Mouse (Mus musculus) CD8-positive naive resting alpha-beta T cell, adult 2 months (primary cell): ENCODE measurements around the gene Eef2.
"Not testable (repeated sequence)": the region's sequence is repeated elsewhere in the genome, so short reads cannot be mapped to it uniquely, and the experiment has no call there.

Experiments
- DNase-seq, 2 experiments: peaks; one replicate each; pipeline ENCODE4 v3.0.0; 2022; ENCODE audit warnings: low read depth in 2 of 2, low spot score in 2 of 2

Gene Eef2

GRCm38 (mm10) chr10:81198990-81199389 lies 22.6 kb downstream of the Eef2 start:
- DNase-seq = no peak

GRCm38 (mm10) chr10:81200141-81200540 lies 23.7 kb downstream of the Eef2 start:
- DNase-seq = no peak

DNA sequence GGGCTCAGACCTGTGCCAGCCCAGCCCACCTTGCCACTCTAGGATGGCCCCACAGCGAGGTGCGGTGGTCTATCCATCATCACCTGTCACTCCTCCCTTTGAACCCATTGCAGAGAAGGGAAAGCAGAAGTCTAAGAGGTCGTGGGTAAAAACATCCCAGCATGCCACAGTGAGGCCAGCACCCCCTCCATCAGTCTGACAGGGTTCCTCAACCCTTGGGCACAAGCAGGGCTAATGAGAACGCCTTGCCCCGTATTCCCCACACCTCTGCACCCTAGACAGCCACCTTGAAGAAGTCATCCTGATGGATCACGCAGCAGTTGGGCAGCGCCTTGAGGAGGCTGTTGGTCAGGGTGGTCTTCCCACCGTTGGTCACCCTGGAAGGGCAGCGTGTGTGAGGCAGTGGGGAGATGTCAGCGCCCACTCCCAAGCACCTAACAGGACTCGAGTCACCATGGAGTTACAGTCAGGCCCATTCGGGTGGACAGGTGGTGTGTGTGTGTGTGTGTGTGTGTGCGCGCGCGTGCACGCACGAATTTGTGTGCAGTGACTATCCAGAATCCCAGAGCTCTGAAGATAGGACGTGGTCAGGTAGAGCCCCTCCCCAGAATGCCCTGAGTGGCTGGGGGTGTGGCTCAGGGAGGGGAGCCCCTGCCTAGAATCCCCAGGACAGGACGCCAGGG lies 24.3 kb downstream of the Eef2 start:
- DNase-seq = no peak

GRCm38 (mm10) chr10:81201807-81202758 lies 25.7 kb downstream of the Eef2 start, which contains the start of gene Nmrk2:
TSS of gene Nmrk2 (minus strand) at chr10:81202051.
- DNase-seq = no peak

DNA sequence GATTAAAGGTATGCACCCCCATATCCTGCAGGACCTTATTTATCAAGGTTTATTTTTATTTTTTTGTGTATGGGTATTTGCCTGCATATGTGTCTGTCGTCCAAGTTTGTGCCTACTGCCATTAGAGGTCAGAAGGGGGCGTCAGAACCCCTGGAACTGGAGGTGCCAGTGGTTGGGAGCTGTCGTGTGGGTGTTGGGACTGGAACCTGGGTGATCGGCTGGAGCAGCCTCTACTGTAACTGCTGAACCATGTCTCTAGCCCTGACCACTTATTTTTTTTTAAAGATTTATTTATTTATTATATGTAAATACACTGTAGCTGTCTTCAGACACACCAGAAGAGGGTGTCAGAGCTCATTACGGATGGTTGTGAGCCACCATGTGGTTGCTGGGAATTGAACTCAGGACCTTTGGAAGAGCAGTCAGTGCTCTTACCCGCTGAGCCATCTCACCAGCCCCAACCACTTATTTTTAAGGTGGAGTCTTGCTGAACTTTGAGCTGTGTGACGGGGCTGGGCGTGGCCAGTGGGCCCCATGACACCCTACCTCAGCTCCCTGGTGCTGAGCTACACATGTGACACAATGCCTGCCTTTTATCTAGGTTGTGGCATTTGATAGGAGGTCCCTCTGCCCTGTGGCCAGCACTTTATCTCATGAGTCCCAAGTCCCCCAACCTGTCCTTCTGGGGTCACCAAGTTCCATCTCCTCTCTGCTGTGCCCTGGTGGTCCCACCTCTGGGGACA lies 26.7 kb downstream of the Eef2 start:
- no peak for DNase-seq

DNA sequence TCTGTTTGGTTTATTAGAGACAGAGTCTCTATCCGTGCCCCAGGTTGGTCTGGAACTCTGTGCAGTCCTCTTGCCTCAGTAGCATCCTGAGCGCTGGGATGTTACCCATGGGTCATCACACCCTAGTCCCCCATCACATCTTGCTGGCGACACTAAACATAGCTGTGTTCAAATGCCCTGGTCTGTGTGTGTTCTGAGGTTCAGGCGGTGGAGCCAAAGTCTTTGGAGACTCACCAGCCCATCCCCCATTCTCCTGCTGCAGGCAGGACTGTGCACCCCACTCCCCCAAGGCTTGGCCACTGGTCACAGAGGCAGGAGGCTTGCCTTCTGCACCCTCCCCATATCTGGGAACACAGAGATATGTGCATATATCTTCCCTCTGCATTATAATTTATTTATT lies 27.7 kb downstream of the Eef2 start:
- no peak for DNase-seq

- DNase-seq = no peak
These were observed 33.7 kb downstream of the Eef2 start for GRCm38 (mm10) chr10:81210154-81210553.

DNA sequence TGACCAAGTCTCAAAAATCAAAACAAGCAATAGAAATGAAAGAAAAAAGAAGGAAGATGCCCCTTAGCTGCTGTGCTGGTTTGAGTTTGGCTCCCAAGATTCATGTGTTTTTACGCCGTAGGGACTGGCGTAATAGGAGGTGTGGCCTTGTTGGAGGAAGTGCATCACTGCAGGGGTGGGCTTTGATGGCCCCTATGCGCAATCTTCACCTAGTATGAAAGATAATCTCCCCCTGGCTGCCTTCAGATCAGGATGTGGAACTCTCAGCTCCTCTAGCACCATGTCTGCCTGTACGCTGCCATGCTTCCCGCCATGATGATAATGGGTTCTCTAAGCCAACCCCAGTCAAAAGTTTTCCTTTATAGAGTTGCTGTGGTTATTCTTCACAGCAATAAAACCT lies 39.8 kb downstream of the Eef2 start:
- no peak for DNase-seq

- DNase-seq = no peak
These were observed 40.4 kb downstream of the Eef2 start for GRCm38 (mm10) chr10:81216810-81217209.

GRCm38 (mm10) chr10:81217267-81217666 lies 40.8 kb downstream of the Eef2 start:
- peak in 1 of 2 experiments; percentile 35 for DNase-seq

DNA sequence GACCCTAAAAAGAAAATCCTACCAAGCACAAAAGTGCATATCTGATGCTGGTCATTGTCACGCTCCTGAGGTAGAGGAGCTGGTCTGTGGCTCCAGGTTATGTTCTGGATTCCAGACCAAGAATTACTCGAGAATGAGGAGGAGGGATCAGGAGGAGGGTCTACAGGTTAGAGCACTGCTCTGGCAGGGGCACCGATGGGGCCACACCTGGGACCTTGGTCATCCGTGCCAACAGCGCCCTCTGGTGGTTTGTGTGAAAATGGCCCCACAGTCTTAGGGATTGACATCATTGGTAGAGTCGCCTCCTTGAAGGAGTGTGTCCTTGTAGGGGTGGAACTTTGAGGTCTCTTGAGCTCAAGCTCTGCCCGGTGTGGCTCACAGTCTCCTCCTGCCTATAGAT lies 41.5 kb downstream of the Eef2 start:
- peak; percentile 74 to 82 for DNase-seq

GRCm38 (mm10) chr10:81221402-81222015 lies 45.1 kb downstream of the Eef2 start:
- no peak for DNase-seq

DNA sequence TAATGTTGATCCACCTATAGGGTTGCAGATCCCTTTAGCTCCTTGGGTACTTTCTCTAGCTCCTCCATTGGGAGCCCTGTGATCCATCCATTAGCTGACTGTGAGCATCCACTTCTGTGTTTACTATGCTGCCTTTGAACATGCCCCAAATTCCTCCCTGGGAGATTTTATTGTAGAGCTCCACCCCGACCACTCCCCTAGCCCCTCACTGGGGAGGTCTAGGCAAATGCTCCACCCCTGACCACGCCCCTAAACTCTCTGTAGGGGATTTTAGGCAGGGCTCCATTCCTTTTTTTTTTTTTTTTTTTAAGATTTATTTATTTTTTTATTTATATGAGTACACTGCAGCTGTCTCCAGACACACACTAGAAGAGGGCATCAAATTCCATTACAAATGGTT lies 47.3 kb downstream of the Eef2 start:
- not testable (repeated sequence) for DNase-seq

GRCm38 (mm10) chr10:81229735-81230437 lies 53.5 kb downstream of the Eef2 start:
- DNase-seq = no peak

DNA sequence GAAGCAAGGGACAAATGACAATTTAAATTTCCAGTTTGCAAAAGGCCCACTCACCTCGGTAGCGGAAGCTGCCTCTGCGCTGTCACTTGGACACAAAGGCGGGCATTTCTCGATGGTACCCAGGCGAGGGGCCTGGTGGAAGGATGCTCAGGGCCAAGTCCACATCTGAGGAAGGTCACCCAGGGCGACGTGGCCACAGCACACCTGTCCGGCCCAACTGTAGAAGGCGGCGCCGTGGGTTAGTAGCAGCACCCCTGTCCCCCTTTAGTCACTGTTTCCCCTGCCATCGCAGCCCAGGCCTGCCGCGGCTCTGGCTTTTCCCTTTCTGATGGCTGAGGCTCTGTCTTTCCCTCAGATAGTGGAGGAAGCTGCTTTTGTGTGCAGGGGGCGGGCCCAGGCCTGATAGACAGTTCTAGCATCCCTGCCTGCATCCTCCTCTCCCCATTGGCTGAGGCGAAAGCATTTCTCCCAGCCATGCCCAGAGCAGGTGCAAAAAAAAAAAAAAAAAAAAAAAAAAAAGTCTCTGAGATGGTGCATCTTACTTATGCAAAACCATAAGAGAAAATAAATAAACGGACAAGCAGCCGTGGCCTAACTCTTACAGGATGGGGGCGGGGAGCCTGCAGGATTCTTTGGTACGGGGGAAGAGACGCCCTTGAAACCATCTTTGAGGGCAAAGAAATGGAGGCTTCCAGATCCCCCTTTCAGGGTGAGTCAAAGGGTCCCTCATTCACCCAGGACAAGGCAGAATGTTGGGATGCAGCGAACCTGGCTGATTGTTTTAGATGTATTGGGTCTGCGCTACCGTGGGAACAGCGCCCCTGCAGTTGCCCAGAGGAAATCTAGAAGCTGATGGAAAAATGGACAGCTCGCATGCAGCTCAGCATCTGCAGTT lies 54.3 kb downstream of the Eef2 start, which contains the start of gene Atcay:
Gene Atcay (minus strand): TSS at position 396 of the 895 bp plus-strand sequence.
- no peak for DNase-seq

- DNase-seq = no peak
These were observed 55.0 kb downstream of the Eef2 start for GRCm38 (mm10) chr10:81231436-81231835.
